Mouse (Mus musculus) left cerebral cortex, postnatal 25 days (tissue): ENCODE measurements around the gene Fam234b. TPM values are rescaled to one million over a fixed set of nuclear protein-coding genes. Genes with fewer than 3 reads are reported as not detected.

Experiments
- DNase-seq, 2 experiments: peaks; one replicate each; pipeline ENCODE4 v3.0.0; 2022; ENCODE audit warnings: low spot score in 2 of 2, mixed read lengths in 1 of 2
- intact Hi-C: fragments of 180-260 bp; cut with DNase I; formaldehyde crosslinking; loops from one replicate; pipeline ENCODE4 v1.15.1; 2025
- total RNA-seq, 2 experiments: library from RNA; stranded (reverse); gene quantifications; 2 replicates each; pipeline ENCODE4 v1.2.3; 2021

Gene Fam234b
- total RNA-seq, 2 experiments from 2014 or later, result 143 to 147 TPM

GRCm38 (mm10) chr6:135175014-135175413, 22.8 kb upstream of the Fam234b start:
- peak; percentile 22 to 71 for DNase-seq
- intact Hi-C loops, result no loop called here

DNA sequence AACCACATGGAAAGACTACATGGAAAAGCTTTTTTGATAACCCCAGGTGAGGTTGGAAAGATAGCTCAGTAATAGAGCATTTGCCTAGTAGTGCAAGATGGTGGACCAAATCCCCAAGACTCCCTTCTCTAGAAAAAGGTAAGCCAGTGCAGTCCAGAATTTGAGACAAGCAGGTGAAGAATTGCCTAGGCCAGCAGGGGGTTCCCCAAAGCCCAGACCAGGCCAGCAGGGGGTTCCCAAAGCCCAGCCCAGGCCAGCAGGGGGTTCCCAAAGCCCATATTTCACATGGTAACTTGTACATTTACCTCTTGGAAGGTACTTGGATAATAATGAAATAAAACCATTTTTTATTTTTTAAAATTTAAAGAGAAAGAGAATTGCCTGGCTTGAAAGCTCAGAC, 20.5 kb upstream of the Fam234b start:
- DNase-seq, result no peak
- intact Hi-C loops, result no loop called here

DNA sequence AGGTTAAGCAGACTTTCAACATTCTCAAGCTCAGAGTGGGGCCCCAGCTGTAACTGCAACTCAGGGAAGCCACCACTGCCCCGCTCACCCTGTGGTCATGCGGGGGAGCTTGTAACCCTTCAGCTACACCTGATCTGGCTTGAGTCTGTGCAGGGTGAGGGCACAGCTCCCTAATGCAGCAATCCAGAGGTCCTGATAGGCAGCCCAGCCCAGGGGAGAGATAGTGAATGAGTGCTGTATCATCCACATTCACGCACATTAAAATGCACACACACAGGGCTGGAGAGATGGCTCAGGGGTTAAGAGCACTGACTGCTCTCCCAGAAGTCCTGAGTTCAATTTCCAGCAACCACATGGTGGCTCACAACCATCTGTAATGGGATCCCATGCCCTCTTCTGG, 19.2 kb upstream of the Fam234b start:
- no peak for DNase-seq
- intact Hi-C loops, result no loop called here

DNA sequence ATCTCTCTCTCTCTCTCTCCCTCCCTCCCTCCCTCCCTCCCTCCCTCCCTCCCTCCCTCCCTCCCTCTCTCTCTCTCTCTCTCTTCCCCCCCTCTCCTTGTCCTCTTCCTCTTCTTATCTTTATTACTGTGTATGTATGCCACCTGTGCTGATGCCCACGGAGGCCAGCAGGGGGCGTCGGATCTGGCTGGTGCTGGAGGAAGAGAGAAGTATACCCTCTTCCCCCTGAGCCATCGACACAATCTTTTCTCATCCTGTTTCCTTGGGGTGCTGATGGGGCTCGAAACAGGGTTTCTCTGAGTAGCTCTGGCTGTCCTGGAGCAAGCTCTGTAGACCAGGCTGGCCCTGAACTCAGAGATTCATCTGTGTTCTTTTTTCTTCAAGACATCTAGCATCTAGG, 14.9 kb upstream of the Fam234b start:
- intact Hi-C loops, result no loop called here
- no peak for DNase-seq

- no peak for DNase-seq
- intact Hi-C loops, result no loop called here
These were observed 13.8 kb upstream of the Fam234b start for GRCm38 (mm10) chr6:135183961-135184360.

DNA sequence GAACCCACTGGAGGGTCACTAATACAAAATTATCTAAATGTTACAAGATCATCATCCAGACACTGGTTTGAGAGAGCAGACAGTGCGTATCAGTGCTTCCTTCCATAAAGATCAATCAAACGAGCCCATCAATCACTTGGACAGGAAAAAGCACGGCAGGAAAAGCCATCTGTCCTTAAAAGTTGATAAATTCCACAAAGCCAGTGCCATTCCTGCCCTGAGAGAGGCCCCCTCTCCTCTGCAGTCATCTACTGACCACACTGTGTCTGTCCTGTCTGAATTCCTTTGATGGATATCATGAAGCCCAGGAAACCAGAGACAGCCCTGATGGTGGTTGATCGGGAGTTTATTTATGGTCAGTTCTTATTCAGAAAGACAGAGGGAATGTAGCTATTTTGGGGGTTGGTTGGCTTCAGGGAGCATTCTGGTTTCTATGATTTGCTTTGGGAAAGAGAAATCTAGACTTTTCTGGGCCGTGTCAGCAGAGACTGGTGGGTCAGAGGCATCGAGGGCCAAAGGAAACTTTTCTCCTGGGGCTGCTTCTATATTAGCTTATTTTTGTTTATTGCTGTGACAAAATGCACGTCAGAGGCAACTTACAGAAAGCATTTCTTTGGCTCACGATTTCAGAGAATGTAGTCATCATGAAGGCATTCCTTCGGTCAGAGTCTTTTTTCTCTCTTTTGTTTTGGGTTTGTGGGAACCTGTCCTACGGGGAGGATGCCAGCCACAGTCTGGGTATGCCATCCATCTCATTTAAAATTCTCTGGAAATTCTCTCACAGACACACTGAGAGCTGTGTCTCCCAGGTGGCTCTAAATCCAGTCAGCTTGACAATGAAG, 10.5 kb upstream of the Fam234b start:
- DNase-seq, result no peak
- intact Hi-C loops, result no loop called here

- intact Hi-C loops, result no loop called here
- no peak for DNase-seq
These were observed 9.1 kb upstream of the Fam234b start for GRCm38 (mm10) chr6:135188629-135189028.

GRCm38 (mm10) chr6:135190122-135190521, 7.7 kb upstream of the Fam234b start:
- no peak for DNase-seq
- intact Hi-C loops, result no loop called here

GRCm38 (mm10) chr6:135191906-135192305, 5.9 kb upstream of the Fam234b start:
- no peak for DNase-seq
- intact Hi-C loops, result no loop called here

GRCm38 (mm10) chr6:135192993-135193392, 4.8 kb upstream of the Fam234b start:
- intact Hi-C loops, result no loop called here
- no peak for DNase-seq

DNA sequence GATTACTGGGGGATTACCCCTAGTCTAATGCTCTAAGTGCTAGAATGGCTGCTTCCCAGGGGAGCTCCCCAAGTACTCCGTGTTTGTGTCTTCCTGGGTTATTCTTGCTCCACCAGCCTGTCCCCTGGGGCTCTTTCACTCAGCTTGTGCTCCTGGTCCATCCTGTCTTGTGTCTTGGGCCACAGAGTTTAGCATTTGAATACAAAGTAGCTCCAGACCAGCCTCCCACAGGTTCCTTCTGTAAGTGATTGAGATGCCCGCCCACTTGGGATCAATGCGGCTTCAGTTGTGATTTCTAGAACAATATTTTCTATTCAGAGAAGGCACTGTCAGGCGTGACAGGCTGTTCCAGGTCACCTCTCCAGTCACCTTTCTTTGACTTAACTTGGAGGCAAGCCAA, 4.0 kb upstream of the Fam234b start:
- intact Hi-C loops, result no loop called here
- no peak for DNase-seq

GRCm38 (mm10) chr6:135194907-135195306, 2.9 kb upstream of the Fam234b start:
- DNase-seq, result no peak
- intact Hi-C loops, result no loop called here

- intact Hi-C loops, result no loop called here
- DNase-seq, result no peak
These were observed 1.1 kb upstream of the Fam234b start for GRCm38 (mm10) chr6:135196707-135197106.

- intact Hi-C loops, result no loop called here
- no peak for DNase-seq
These were observed 331 bp upstream of the Fam234b start for GRCm38 (mm10) chr6:135197446-135197845.

- intact Hi-C loops, result no loop called here
- DNase-seq, result no peak
These were observed 949 bp downstream of the Fam234b start for GRCm38 (mm10) chr6:135198726-135199125.

DNA sequence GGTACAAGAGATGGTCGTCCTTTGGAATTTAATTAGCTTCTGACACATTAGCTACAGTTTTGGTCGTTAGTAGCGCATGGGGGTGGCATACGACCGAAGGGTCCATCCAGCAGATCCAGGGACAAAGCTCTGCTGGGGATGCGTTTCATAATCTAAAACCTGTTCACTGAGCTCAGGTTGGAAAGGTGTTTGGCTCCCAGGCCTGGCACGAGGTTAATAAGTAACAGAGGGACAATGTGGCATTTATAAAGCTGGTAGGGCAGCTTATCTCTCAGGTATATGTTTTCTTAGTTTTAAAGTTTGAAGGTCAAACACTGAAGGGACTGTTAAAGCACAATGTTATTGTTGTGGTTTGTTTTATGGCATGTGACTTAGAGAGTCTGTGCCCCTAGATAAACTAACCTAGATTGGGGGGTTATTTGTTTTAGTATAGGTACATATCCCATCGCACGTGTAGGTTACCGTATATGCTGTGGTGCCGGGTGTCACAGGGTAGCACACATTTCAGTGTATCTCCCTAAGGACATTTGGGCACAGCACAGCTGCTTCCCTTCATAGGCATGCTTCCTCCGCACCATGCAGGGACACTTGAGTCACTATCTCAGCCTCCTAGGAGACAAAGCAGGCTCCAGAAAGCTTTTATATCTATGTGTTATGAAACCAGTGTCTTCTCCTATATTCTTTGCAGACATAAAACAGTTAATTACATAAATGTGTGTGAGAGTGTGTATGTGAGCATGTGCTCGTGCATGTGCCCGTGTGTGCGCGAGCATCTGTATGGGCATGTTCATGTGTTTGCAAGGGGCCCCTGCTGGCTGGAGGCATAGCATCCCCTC, 2.6 kb downstream of the Fam234b start:
- DNase-seq, result peak; percentile 55 to 79
- intact Hi-C loops, result loop anchor here (2.0 kb wide), 1 partner anchor 32 kb away; no protein-coding TSS in a partner anchor

- intact Hi-C loops, result no loop called here
These were observed 4.9 kb downstream of the Fam234b start for GRCm38 (mm10) chr6:135202668-135203067.

GRCm38 (mm10) chr6:135203737-135204136, 6.0 kb downstream of the Fam234b start:
- peak in 1 of 2 experiments; percentile 55 for DNase-seq
- intact Hi-C loops, result no loop called here

More at GRCm38 (mm10) chr6:135202668-135203067, 4.9 kb downstream of the Fam234b start:
- no peak for DNase-seq

DNA sequence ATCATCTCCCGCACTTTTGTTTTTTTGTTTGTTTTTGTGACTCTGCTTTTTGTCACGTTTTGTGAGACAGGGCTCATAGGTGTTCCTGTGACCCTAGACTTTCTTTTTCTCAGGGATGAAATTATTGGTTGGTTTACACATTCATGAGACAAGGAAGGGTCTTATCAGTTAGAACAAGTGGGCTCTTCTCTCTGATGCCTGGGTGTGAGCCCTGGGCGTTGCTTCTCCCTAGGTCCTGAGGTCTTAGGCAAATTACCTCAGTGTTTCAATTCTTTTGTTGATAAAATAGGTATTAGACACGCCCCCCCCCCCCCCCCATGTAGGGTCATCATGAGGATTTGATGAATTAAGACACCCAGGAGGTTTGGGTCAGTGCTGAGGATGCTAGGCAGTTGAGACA, 7.1 kb downstream of the Fam234b start:
- DNase-seq, result no peak
- intact Hi-C loops, result no loop called here

- DNase-seq, result no peak
- intact Hi-C loops, result no loop called here
These were observed 8.0 kb downstream of the Fam234b start for GRCm38 (mm10) chr6:135205802-135206201.

DNA sequence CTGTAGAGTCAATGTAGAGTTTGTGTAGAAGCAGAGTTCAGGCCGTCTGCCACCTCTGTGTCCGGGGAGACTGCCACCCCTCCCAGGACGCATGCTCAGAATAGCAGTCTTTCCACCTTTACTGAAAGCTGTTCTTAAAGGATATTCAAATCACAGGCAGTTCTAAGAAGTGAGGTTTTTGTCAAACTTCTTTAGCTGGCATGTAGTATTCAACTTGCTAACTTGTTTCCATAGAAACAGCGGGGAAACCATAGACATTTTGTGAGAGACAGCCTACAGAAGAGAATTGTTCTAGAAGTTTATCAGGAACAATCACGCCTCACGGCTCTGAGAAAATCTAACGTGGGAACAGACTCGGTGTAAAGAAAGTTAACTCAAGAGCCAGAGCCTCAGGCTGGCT, 9.1 kb downstream of the Fam234b start:
- peak in 1 of 2 experiments; percentile 41 for DNase-seq
- intact Hi-C loops, result no loop called here
